Mouse (Mus musculus): Measurements from ENCODE around the gene Samd9l. TPM values are rescaled to one million over a fixed set of nuclear protein-coding genes. Genes with fewer than 3 reads are reported as not detected.

Gene Samd9l
- polyA plus RNA-seq (2017; shearing (Covaris generic)): 36.5 TPM

DNA sequence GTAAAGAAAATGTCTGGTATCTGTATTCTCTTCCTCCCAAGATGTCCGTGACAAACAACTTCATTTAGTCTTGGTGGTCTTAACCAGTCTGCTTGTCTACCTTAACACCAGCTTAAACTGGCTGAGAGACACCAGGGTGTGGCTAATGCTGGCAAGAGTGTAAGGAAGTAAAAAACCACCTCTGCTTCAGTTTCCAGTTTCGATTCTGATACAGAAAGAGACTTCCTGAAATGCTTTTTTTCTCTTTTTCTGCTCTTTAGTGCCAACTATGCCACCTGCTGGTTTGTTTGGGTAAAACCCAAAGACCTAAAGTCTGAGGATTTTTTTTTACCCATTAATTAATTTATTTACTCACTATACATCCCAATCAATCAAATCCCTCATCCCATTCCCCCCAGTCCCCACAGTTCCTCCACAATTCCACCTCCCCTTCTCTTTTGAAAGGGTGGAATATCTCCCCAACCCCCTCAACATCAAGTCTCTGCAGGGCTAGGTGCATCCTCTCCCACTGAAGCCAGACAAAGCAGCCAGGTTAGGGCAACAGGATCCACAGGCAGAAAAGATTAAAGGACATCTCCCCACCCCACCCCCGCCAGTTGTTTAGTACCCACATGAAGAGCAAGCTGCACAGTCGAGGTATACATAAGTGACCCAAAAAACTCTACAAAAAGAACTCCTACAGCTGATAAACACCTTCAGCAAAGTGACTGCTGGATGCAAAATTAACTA, at the start of gene Samd9l:
TSS of gene Samd9l (minus strand) at position 233 of the 729 bp plus-strand sequence.

Other genes with a start within 250 kb of the Samd9l start
- gene Hepacam2, start 98.7 kb upstream of the Samd9l start, polyA plus RNA-seq (2017; shearing (Covaris generic)): not detected
- 22.4 TPM for gene Vps50, start 98.8 kb upstream of the Samd9l start, polyA plus RNA-seq (2017; shearing (Covaris generic))

All from naive thymus-derived CD4-positive, alpha-beta T cell, adult 5 months (primary cell).